Mouse (Mus musculus) retina, adult 2 months (tissue): ENCODE measurements around the gene Scrn2.
A peak's percentile ranks its signal among the peaks of the same experiment; 100 is the strongest.

Experiments
- DNase-seq: peaks from one replicate; pipeline ENCODE4 v3.0.0-alpha.2; 2012; ENCODE audit warnings: low read depth, low spot score

Scrn2 gene

GRCm38 (mm10) chr11:97029686-97030417 is at the start of gene Scrn2:
Gene Scrn2 (plus strand): TSS chr11:97029938.
- DNase-seq = peak; percentile 77

GRCm38 (mm10) chr11:96980021-96980420 is 49.7 kb upstream of the Scrn2 start:
- DNase-seq = no peak

- DNase-seq = no peak
These were observed 48.3 kb upstream of the Scrn2 start for GRCm38 (mm10) chr11:96981461-96981860.

GRCm38 (mm10) chr11:96982355-96982754 is 47.4 kb upstream of the Scrn2 start:
- peak; percentile 73 for DNase-seq

GRCm38 (mm10) chr11:96982859-96983258 is 46.9 kb upstream of the Scrn2 start, which contains the start of gene Sp2:
Gene Sp2 (minus strand): TSS chr11:96982959.
- no peak for DNase-seq

GRCm38 (mm10) chr11:96984903-96985302 is 44.8 kb upstream of the Scrn2 start:
- no peak for DNase-seq

GRCm38 (mm10) chr11:96986463-96986862 is 43.3 kb upstream of the Scrn2 start:
- DNase-seq = no peak

GRCm38 (mm10) chr11:96987873-96988655 is 41.7 kb upstream of the Scrn2 start:
- DNase-seq = no peak

GRCm38 (mm10) chr11:96991501-96991900 is 38.2 kb upstream of the Scrn2 start:
- no peak for DNase-seq

GRCm38 (mm10) chr11:96992722-96993311 is 36.9 kb upstream of the Scrn2 start:
- DNase-seq = no peak

GRCm38 (mm10) chr11:96995031-96995430 is 34.7 kb upstream of the Scrn2 start:
- DNase-seq = no peak

GRCm38 (mm10) chr11:96995836-96996772 is 33.6 kb upstream of the Scrn2 start:
- no peak for DNase-seq

- no peak for DNase-seq
These were observed 32.9 kb upstream of the Scrn2 start for GRCm38 (mm10) chr11:96996773-96997379.

- no peak for DNase-seq
These were observed 32.3 kb upstream of the Scrn2 start for GRCm38 (mm10) chr11:96997380-96997956.

GRCm38 (mm10) chr11:97003170-97003569 is 26.6 kb upstream of the Scrn2 start:
- DNase-seq = no peak

GRCm38 (mm10) chr11:97007093-97007794 is 22.5 kb upstream of the Scrn2 start:
- peak; percentile 74 for DNase-seq

GRCm38 (mm10) chr11:97009198-97009790 is 20.4 kb upstream of the Scrn2 start:
- no peak for DNase-seq

- no peak for DNase-seq
These were observed 16.5 kb upstream of the Scrn2 start, which contains the start of gene Sp6 for GRCm38 (mm10) chr11:97013121-97013670. Gene Sp6 (plus strand): TSS chr11:97013394.
